Mouse (Mus musculus) WW6 (cell line): ENCODE results near the gene Ctbp2.

Experiments used
- DNase-seq: peaks from one replicate; pipeline ENCODE4 v3.0.0-alpha.2; 2013; ENCODE audit warnings: low read depth, low spot score

Gene Ctbp2

DNA sequence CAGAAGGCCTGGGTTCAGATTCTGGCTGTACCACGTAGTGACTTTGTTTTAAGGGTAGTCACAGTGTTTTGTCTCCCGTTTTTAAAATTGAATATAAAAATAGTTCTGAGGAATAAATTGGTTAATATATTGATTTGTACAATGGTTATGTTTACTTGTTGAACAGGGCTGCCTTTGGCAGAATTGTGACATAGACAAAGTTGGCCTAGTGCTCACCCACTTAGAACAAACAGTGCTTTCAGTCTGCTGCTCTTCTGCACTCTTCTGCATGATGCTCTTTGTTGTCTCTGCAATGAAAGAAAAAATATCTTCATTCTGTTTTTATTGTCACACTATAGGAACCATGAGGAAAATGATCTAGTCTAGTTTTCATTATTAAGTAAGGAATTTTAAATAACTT is 185.0 kb downstream of the Ctbp2 start:
- no peak for DNase-seq
